ENCODE assay signal across 25 mouse cellular contexts in genomic region chr9:50831514-50831913, GRCm38 (mm10). TPM values are rescaled to one million over a fixed set of nuclear protein-coding genes. Genes with fewer than 3 reads are reported as not detected.
DNase-seq lines count a peak whose midpoint lies in the region; ATAC-seq and TF ChIP-seq lines count a peak whose summit lies in the region.
"Had no signal": no experiment of that assay in that cellular context is flagged by ENCODE, and none has a peak within 500 bp of the region (broad histone marks: within the 10 kb centered on the region; RNA-seq: fewer than 3 reads in every experiment).

No protein-coding gene starts in this region.

- WGBS in liver, embryonic 13.5 days (ENCODE audit: insufficient replicate concordance): 91% methylated on average over 5 of the region's 5 CpGs
- WGBS in liver, postnatal 0 days (ENCODE audit: insufficient replicate concordance): 93% methylated on average over 5 of the region's 5 CpGs
- WGBS in forebrain, embryonic 13.5 days: 93% methylated on average over 5 of the region's 5 CpGs

- ATAC-seq in liver, embryonic 13.5 days (ENCODE audit: low read depth): no peak
- no peak for ATAC-seq in liver, postnatal 0 days
- ATAC-seq in forebrain, embryonic 13.5 days: no peak
- ATAC-seq: forebrain, embryonic 15.5 days; forebrain, postnatal 0 days had no signal

- H3K9ac ChIP-seq in liver, embryonic 13.5 days: peak overlapping the region; percentile 9; the same call in 1 of the 2 replicates
- H3K9ac ChIP-seq in liver, postnatal 0 days (replicated peaks): no peak overlapping the region
- H3K9ac ChIP-seq in forebrain, embryonic 13.5 days: no peak overlapping the region
- H3K9ac ChIP-seq: embryonic facial prominence, embryonic 13.5 days; embryonic facial prominence, embryonic 15.5 days; forebrain, embryonic 12.5 days; forebrain, embryonic 15.5 days; forebrain, postnatal 0 days had no signal

- peaks cover 42% of the 10 kb centered on the region for H3K4me1 ChIP-seq in liver, embryonic 13.5 days (replicated peaks)
- H3K4me1 ChIP-seq in liver, postnatal 0 days (ENCODE audit: insufficient read depth): peaks cover 26% of the 10 kb centered on the region
- peaks cover 14% of the 10 kb centered on the region for H3K4me1 ChIP-seq in brown adipose tissue, adult 24 weeks (ENCODE audit: control insufficient read depth, insufficient read depth, insufficient read length, low read length)
- H3K4me1 ChIP-seq in forebrain, embryonic 13.5 days: peaks cover 3% of the 10 kb centered on the region; the same call in 1 of the 2 replicates
- H3K4me1 ChIP-seq: embryonic facial prominence, embryonic 15.5 days; forebrain, embryonic 10.5 days; forebrain, embryonic 12.5 days; forebrain, embryonic 15.5 days had no signal

- DNase-seq in left cerebral cortex, adult 2 months (ENCODE audit: extremely low spot score in 1 of 2, low spot score in 2 of 2): no peak
- no peak for DNase-seq in left cerebral cortex, postnatal 4 days
- no peak for DNase-seq in liver, embryonic 13.5 days
- no peak for DNase-seq in liver, postnatal 0 days
- DNase-seq in adipocyte (ENCODE audit: low spot score): peak; percentile 27
- DNase-seq in layer of hippocampus, postnatal 14 days (ENCODE audit: low spot score in 2 of 2): no peak
- DNase-seq: adrenal gland, adult 8-10 months; adrenal gland, postnatal 14 days; adrenal gland, postnatal 36 days; cerebellum, adult 11 months; cerebellum, adult 18-20 months; cerebellum, adult 8-10 months; cerebellum, adult 9-11 months; cerebellum, postnatal 14 days; cerebellum, postnatal 36 days; embryo, embryonic 11 days; forebrain, postnatal 0 days had no signal

- no peak overlapping the region for H3K4me2 ChIP-seq in liver, embryonic 13.5 days
- H3K4me2 ChIP-seq in liver, postnatal 0 days (ENCODE audit: low read depth, low read length): no peak overlapping the region
- H3K4me2 ChIP-seq in forebrain, embryonic 13.5 days: no peak overlapping the region
- H3K4me2 ChIP-seq: embryonic facial prominence, embryonic 13.5 days; embryonic facial prominence, embryonic 15.5 days; forebrain, embryonic 12.5 days; forebrain, embryonic 15.5 days had no signal

- no peak for TF ChIP-seq CTCF in left cerebral cortex, adult 2 months (IDR thresholded peaks at IDR 0.05)
- no peak for TF ChIP-seq CTCF in liver, postnatal 0 days (IDR thresholded peaks at IDR 0.05; ENCODE audit: low read depth)

- intact Hi-C loops in left cerebral cortex, adult 2 months (cut with DNase I): no loop called here
- intact Hi-C loops in left cerebral cortex, postnatal 4 days (cut with DNase I): no loop called here

- H3K27me3 ChIP-seq in liver, embryonic 13.5 days: no peaks in the 10 kb centered on the region
- no peaks in the 10 kb centered on the region for H3K27me3 ChIP-seq in liver, postnatal 0 days (ENCODE audit: insufficient read depth, low read length)
- no peaks in the 10 kb centered on the region for H3K27me3 ChIP-seq in forebrain, embryonic 13.5 days
- H3K27me3 ChIP-seq: embryonic facial prominence, embryonic 13.5 days; embryonic facial prominence, embryonic 15.5 days; forebrain, embryonic 12.5 days; forebrain, embryonic 15.5 days had no signal

- TF ChIP-seq EP300 in liver, postnatal 0 days (IDR thresholded peaks at IDR 0.05; ENCODE audit: low read depth): no peak

- H3K9me3 ChIP-seq in liver, embryonic 13.5 days (replicated peaks): no peaks in the 10 kb centered on the region
- no peaks in the 10 kb centered on the region for H3K9me3 ChIP-seq in liver, postnatal 0 days (ENCODE audit: low read length)
- H3K9me3 ChIP-seq in forebrain, embryonic 13.5 days (replicated peaks): no peaks in the 10 kb centered on the region
- H3K9me3 ChIP-seq: embryonic facial prominence, embryonic 13.5 days; embryonic facial prominence, embryonic 15.5 days; forebrain, embryonic 10.5 days; forebrain, embryonic 12.5 days; forebrain, embryonic 15.5 days had no signal

- peak overlapping the region; percentile 53; the same call in 1 of the 2 replicates for H3K27ac ChIP-seq in left cerebral cortex, adult 2 months
- H3K27ac ChIP-seq in liver, embryonic 13.5 days: peak overlapping the region; percentile 60
- no peak overlapping the region for H3K27ac ChIP-seq in liver, postnatal 0 days (ENCODE audit: low read depth)
- peak overlapping the region; percentile 52 for H3K27ac ChIP-seq in brown adipose tissue, adult 24 weeks (replicated peaks; ENCODE audit: low read depth, low read length)
- no peak overlapping the region for H3K27ac ChIP-seq in forebrain, embryonic 13.5 days
- H3K27ac ChIP-seq: embryonic facial prominence, embryonic 13.5 days; embryonic facial prominence, embryonic 15.5 days; forebrain, embryonic 10.5 days; forebrain, embryonic 12.5 days; forebrain, embryonic 15.5 days had no signal

- no peak overlapping the region for H3K4me3 ChIP-seq in left cerebral cortex, adult 2 months
- no peak overlapping the region for H3K4me3 ChIP-seq in liver, embryonic 13.5 days (replicated peaks)
- no peak overlapping the region for H3K4me3 ChIP-seq in liver, postnatal 0 days (ENCODE audit: low read depth, low read length)
- H3K4me3 ChIP-seq in brown adipose tissue, adult 24 weeks (ENCODE audit: insufficient read depth, low read depth, low read length): no peak overlapping the region
- no peak overlapping the region for H3K4me3 ChIP-seq in forebrain, embryonic 13.5 days
- H3K4me3 ChIP-seq: embryonic facial prominence, embryonic 13.5 days; embryonic facial prominence, embryonic 15.5 days; erythroblast, embryonic 14.5 days; forebrain, embryonic 10.5 days; forebrain, embryonic 12.5 days; forebrain, embryonic 15.5 days had no signal

- H3K36me3 ChIP-seq in liver, embryonic 13.5 days: peaks cover 6% of the 10 kb centered on the region; the same call in 1 of the 2 replicates
- no peaks in the 10 kb centered on the region; the same call in 1 of the 2 replicates for H3K36me3 ChIP-seq in liver, postnatal 0 days (replicated peaks; ENCODE audit: insufficient read depth, low read length)
- H3K36me3 ChIP-seq in forebrain, embryonic 13.5 days (ENCODE audit: poor library complexity, severe bottlenecking): peaks cover 25% of the 10 kb centered on the region

RNA-seq across cellular contexts. Expression of gene Ppp2r1b, which starts 13.6 kb away (rescaled TPM):
- 10 to 100 TPM; 21.6 to 28.5 TPM for total RNA-seq in left cerebral cortex, adult 2 months (2021)
- total RNA-seq in left cerebral cortex, postnatal 4 days (2021): 10 to 100 TPM; 29.9 to 33.2 TPM
- 97.1 and 117 TPM in 2 replicates for polyA plus RNA-seq in liver, embryonic 13.5 days (2015; fragmentation: Nextera tagmentation; extraction: Ambion mirVana)
- 18.8 and 29.0 TPM in 2 replicates for polyA plus RNA-seq in liver, postnatal 0 days (2015; fragmentation: Nextera tagmentation; extraction: Ambion mirVana)
- polyA plus RNA-seq in brown adipose tissue, adult 24 weeks (2012; ENCODE audit: insufficient read depth, insufficient read length, missing spikeins): 35.1 and 41.6 TPM in 2 replicates
- 86.3 and 89.7 TPM in 2 replicates for polyA plus RNA-seq in forebrain, embryonic 13.5 days (2015; fragmentation: Nextera tagmentation; extraction: Ambion mirVana)
- total RNA-seq in layer of hippocampus, postnatal 14 days (2021): 10 to 100 TPM; 14.3 to 16.8 TPM

RNA-seq across cellular contexts. Expression of gene 1110032A03Rik, which starts 56.2 kb away (rescaled TPM):
- 10 to 100 TPM; 34.7 to 38.3 TPM for total RNA-seq in left cerebral cortex, adult 2 months (2021)
- 10 to 100 TPM; 16.6 to 18.6 TPM for total RNA-seq in left cerebral cortex, postnatal 4 days (2021)
- polyA plus RNA-seq in liver, embryonic 13.5 days (2015; fragmentation: Nextera tagmentation; extraction: Ambion mirVana): 13.4 and 14.6 TPM in 2 replicates
- polyA plus RNA-seq in liver, postnatal 0 days (2015; fragmentation: Nextera tagmentation; extraction: Ambion mirVana): 34.6 and 36.2 TPM in 2 replicates
- polyA plus RNA-seq in brown adipose tissue, adult 24 weeks (2012; ENCODE audit: insufficient read depth, insufficient read length, missing spikeins): 213 and 331 TPM in 2 replicates
- 44.2 and 47.1 TPM in 2 replicates for polyA plus RNA-seq in forebrain, embryonic 13.5 days (2015; fragmentation: Nextera tagmentation; extraction: Ambion mirVana)
- total RNA-seq in layer of hippocampus, postnatal 14 days (2021): 10 to 100 TPM; 30.3 to 31.9 TPM

RNA-seq across cellular contexts. Expression of gene Alg9, which starts 56.7 kb away (rescaled TPM):
- total RNA-seq in left cerebral cortex, adult 2 months (2021): 10 to 100 TPM; 25.4 to 26.7 TPM
- 10 to 100 TPM; 52.7 to 53.8 TPM for total RNA-seq in left cerebral cortex, postnatal 4 days (2021)
- 15.9 and 17.5 TPM in 2 replicates for polyA plus RNA-seq in liver, embryonic 13.5 days (2015; fragmentation: Nextera tagmentation; extraction: Ambion mirVana)
- 7.5 and 8.6 TPM in 2 replicates for polyA plus RNA-seq in liver, postnatal 0 days (2015; fragmentation: Nextera tagmentation; extraction: Ambion mirVana)
- polyA plus RNA-seq in brown adipose tissue, adult 24 weeks (2012; ENCODE audit: insufficient read depth, insufficient read length, missing spikeins): 38.3 and 49.0 TPM in 2 replicates
- polyA plus RNA-seq in forebrain, embryonic 13.5 days (2015; fragmentation: Nextera tagmentation; extraction: Ambion mirVana): 33.5 and 38.4 TPM in 2 replicates
- 10 to 100 TPM; 29.7 to 31.8 TPM for total RNA-seq in layer of hippocampus, postnatal 14 days (2021)

Comparison
In these comparisons a context has a peak if more than half of its experiments do, and no peak if none do; other contexts are left out.
1. H3K27ac ChIP-seq: peak in left cerebral cortex, adult 2 months (single experiment), liver, embryonic 13.5 days (single experiment) and brown adipose tissue, adult 24 weeks (single experiment); none in liver, postnatal 0 days (single experiment) and forebrain, embryonic 13.5 days (single experiment).